ENCODE assay signal across 8 mouse cellular contexts in the genomic region with DNA sequence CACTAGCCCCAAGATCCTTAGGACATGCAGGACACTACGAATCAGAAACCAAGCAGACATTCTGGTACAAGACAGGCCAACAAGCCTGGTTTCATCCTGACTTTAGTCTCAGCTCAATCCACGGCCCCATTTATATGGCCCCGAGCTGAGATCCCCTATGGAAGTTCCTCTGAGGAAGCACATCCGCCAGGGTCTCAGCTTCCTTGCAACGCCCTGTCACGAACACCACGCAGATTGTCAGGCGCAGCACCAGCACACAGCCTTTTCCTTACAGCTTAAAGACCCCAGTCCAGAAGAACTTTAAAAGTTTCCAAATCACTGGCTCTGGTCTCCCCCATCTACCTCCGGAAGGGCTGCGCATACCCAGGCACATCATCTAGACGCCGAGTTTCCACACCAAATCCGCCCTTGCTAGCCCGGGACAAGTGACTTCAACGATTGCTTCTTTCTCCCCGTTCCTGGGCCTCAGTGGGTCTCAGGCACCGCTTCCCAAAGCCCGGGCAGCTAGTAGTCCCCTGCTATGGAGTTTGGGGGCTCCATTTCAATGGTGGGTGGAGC. TPM values are rescaled to one million over a fixed set of nuclear protein-coding genes. Genes with fewer than 3 reads are reported as not detected.
DNase-seq lines count a peak whose midpoint lies in the region; ATAC-seq and TF ChIP-seq lines count a peak whose summit lies in the region.

No protein-coding gene starts in this region.

- H3K4me2 ChIP-seq in forebrain, embryonic 15.5 days (replicated peaks), result peak overlapping the region; percentile 88
- peak overlapping the region; percentile 29 for H3K4me2 ChIP-seq in liver, embryonic 14.5 days (ENCODE audit: low read depth)

- ATAC-seq in forebrain, embryonic 15.5 days (replicated peaks), result no peak
- ATAC-seq in liver, embryonic 14.5 days (ENCODE audit: insufficient read depth), result no peak
- ATAC-seq in monocyte, adult 5-6 weeks (replicated peaks; ENCODE audit: insufficient number of reproducible peaks, low FRiP score, low TSS enrichment, poor library complexity, severe bottlenecking), result no peak

- H3K9me3 ChIP-seq in forebrain, embryonic 15.5 days, result no peaks in the 10 kb centered on the region
- no peaks in the 10 kb centered on the region for H3K9me3 ChIP-seq in liver, embryonic 14.5 days (ENCODE audit: control insufficient read depth, low read length)

- H3K36me3 ChIP-seq in forebrain, embryonic 15.5 days, result no peaks in the 10 kb centered on the region
- no peaks in the 10 kb centered on the region for H3K36me3 ChIP-seq in liver, embryonic 14.5 days (replicated peaks; ENCODE audit: control insufficient read depth, insufficient read depth, low read depth)

- peaks cover 35% of the 10 kb centered on the region for H3K4me1 ChIP-seq in forebrain, embryonic 15.5 days
- no peaks in the 10 kb centered on the region for H3K4me1 ChIP-seq in liver, embryonic 14.5 days (replicated peaks; ENCODE audit: control insufficient read depth in 2 of 2, insufficient read depth in 2 of 2, low read length in 1 of 2)

- no peak for TF ChIP-seq EP300 in liver, embryonic 14.5 days (IDR thresholded peaks at IDR 0.05; ENCODE audit: low read depth)

- peak overlapping the region; percentile 86 for H3K4me3 ChIP-seq in gastrocnemius, adult 2 months
- peak overlapping the region; percentile 52 for H3K4me3 ChIP-seq in forebrain, embryonic 15.5 days
- H3K4me3 ChIP-seq in liver, embryonic 14.5 days (ENCODE audit: insufficient read depth in 1 of 2, low read depth in 2 of 2, low read length in 2 of 2), result peak overlapping the region; percentile 2 to 40; a peak in 3 of 4 replicates

- 4% methylated on average over 18 of the region's 18 CpGs for WGBS in forebrain, embryonic 15.5 days
- 5% methylated on average over 18 of the region's 18 CpGs for WGBS in liver, embryonic 14.5 days (ENCODE audit: insufficient replicate concordance)

- H3K27ac ChIP-seq in gastrocnemius, adult 2 months, result peak overlapping the region; percentile 76
- no peak overlapping the region for H3K27ac ChIP-seq in forebrain, embryonic 15.5 days (replicated peaks)
- no peak overlapping the region for H3K27ac ChIP-seq in liver, embryonic 14.5 days

- no peak for DNase-seq in gastrocnemius, adult 2 months
- DNase-seq in gastrocnemius, postnatal 4 days (ENCODE audit: low spot score in 2 of 2), result no peak
- peak; percentile 56 for DNase-seq in A20 (ENCODE audit: low read depth, low spot score)
- no peak for DNase-seq in liver, embryonic 14.5 days (ENCODE audit: low read depth in 3 of 3, low spot score in 3 of 3)
- DNase-seq in frontal cortex, postnatal 25 days (ENCODE audit: low spot score in 2 of 2), result no peak
- DNase-seq in right cerebral cortex, postnatal 36 days (ENCODE audit: low spot score in 2 of 2), result no peak

- no peaks in the 10 kb centered on the region for H3K27me3 ChIP-seq in forebrain, embryonic 15.5 days
- H3K27me3 ChIP-seq in liver, embryonic 14.5 days (ENCODE audit: control insufficient read depth, insufficient read depth, low read length), result peaks cover 33% of the 10 kb centered on the region

- intact Hi-C loops in gastrocnemius, adult 2 months (cut with DNase I), result no loop called here

- peak overlapping the region; percentile 62 for H3K9ac ChIP-seq in forebrain, embryonic 15.5 days (replicated peaks)
- H3K9ac ChIP-seq in liver, embryonic 14.5 days (replicated peaks), result no peak overlapping the region

- no peak for TF ChIP-seq CTCF in gastrocnemius, adult 2 months (IDR thresholded peaks at IDR 0.05)
- TF ChIP-seq CTCF in liver, embryonic 14.5 days (IDR thresholded peaks at IDR 0.05; ENCODE audit: low read depth), result no peak

RNA-seq across cellular contexts. Expression of gene Chst3, which starts 0.9 kb away (rescaled TPM):
- total RNA-seq in gastrocnemius, adult 2 months (2021), result under 1 TPM; 0.23 to 0.64 TPM
- total RNA-seq in gastrocnemius, postnatal 4 days (2021), result 1 to 10 TPM; 3.8 to 4.3 TPM
- 1.2 and 1.5 TPM in 2 replicates for polyA plus RNA-seq in forebrain, embryonic 15.5 days (2015; fragmentation: Nextera tagmentation; extraction: Ambion mirVana)
- polyA plus RNA-seq in liver, embryonic 14.5 days (2012; rRNA removed), result 0.11 and 0.13 TPM in 2 replicates
- 0.09 TPM in 2 replicates for polyA plus RNA-seq in liver, embryonic 14.5 days (2014; fragmentation: Nextera tagmentation; extraction: Ambion mirVana)
- total RNA-seq in monocyte, adult 5-6 weeks (2017), result 6.9 to 10.5 TPM (median 8.1 TPM) in 3 replicates

RNA-seq across cellular contexts. Expression of gene Psap, which starts 59.3 kb away (rescaled TPM):
- total RNA-seq in gastrocnemius, adult 2 months (2021), result 100 to 1,000 TPM; 730 to 837 TPM
- 100 to 1,000 TPM; 457 to 468 TPM for total RNA-seq in gastrocnemius, postnatal 4 days (2021)
- polyA plus RNA-seq in forebrain, embryonic 15.5 days (2015; fragmentation: Nextera tagmentation; extraction: Ambion mirVana), result 141 and 169 TPM in 2 replicates
- 146 and 172 TPM in 2 replicates for polyA plus RNA-seq in liver, embryonic 14.5 days (2012; rRNA removed)
- polyA plus RNA-seq in liver, embryonic 14.5 days (2014; fragmentation: Nextera tagmentation; extraction: Ambion mirVana), result 45.6 and 46.0 TPM in 2 replicates
- total RNA-seq in monocyte, adult 5-6 weeks (2017), result 1,204 to 1,488 TPM (median 1,482 TPM) in 3 replicates

Comparison
In these comparisons a context has a peak if more than half of its experiments do, and no peak if none do; other contexts are left out.
1. H3K4me3 ChIP-seq: peak in every context shown above with its lines; median percentile 86 in gastrocnemius, adult 2 months; 52 in forebrain, embryonic 15.5 days; 21 in liver, embryonic 14.5 days.